Mouse (Mus musculus) lung, embryonic 16.5 days (tissue): Measurements from ENCODE around the gene Ap3d1. TPM values are rescaled to one million over a fixed set of nuclear protein-coding genes. Genes with fewer than 3 reads are reported as not detected.

Experiments used
- ATAC-seq: fragments of 200-750 bp; cut with Nextera tagmentation; 2 replicates; pipeline ENCODE4 v1.8.0; 2017; ENCODE audit warnings: low read depth, mild to moderate bottlenecking, moderate library complexity
- H3K27ac ChIP-seq: fragments of 300-500 bp; sonication (generic); 2 replicates; pipeline ENCODE4 v1.5.1; 2014; ENCODE audit warnings: mild to moderate bottlenecking, control low read depth, low read length
- H3K27me3 ChIP-seq: fragments of 300-500 bp; sonication (generic); 2 replicates; pipeline ENCODE4 v1.6.1; 2014; ENCODE audit warnings: low read depth, low read length, mixed read lengths; ENCODE audit not compliant: control insufficient read depth, insufficient read depth
- H3K36me3 ChIP-seq: fragments of 300-500 bp; sonication (generic); 2 replicates; pipeline ENCODE4 v1.6.1; 2014; ENCODE audit warnings: low read length; ENCODE audit not compliant: control insufficient read depth, insufficient read depth
- H3K4me1 ChIP-seq: fragments of 300-500 bp; sonication (generic); replicated peaks from 2 replicates; pipeline ENCODE4 v1.6.1; 2014; ENCODE audit warnings: low read length, mixed read lengths; ENCODE audit not compliant: control insufficient read depth, insufficient read depth
- H3K4me2 ChIP-seq: fragments of 300-500 bp; sonication (generic); 2 replicates; pipeline ENCODE4 v1.6.1; 2014; ENCODE audit warnings: low read depth, low read length, control low read depth
- H3K4me3 ChIP-seq: fragments of 300-500 bp; sonication (generic); 2 replicates; pipeline ENCODE4 v1.5.1; 2014; ENCODE audit warnings: mild to moderate bottlenecking, low read length, control low read depth
- H3K9ac ChIP-seq: fragments of 300-500 bp; sonication (generic); 2 replicates; pipeline ENCODE4 v1.6.1; 2014; ENCODE audit warnings: low read length, control low read depth
- H3K9me3 ChIP-seq: fragments of 300-500 bp; sonication (generic); 2 replicates; pipeline ENCODE4 v1.6.1; 2016; ENCODE audit warnings: low read length; ENCODE audit not compliant: control insufficient read depth
- WGBS: fragments of 180-500 bp; shearing (Covaris S2); extraction: QIAGEN DNeasy Blood & Tissue Kit; methylation state at CpG from one replicate; pipeline ENCODE4 v1.1.7; 2014; 5-methylcytosine and 5-hydroxymethylcytosine counted together
- polyA plus RNA-seq: library from polyadenylated mRNA; unstranded; fragments of >200 nt; fragmentation: Nextera tagmentation; extraction: Ambion mirVana; gene quantifications from 2 replicates; pipeline ENCODE4 v1.2.1, GENCODE M21; 2015

The Ap3d1 gene
- polyA plus RNA-seq, 1 experiment from 2014 or later: 59.9 TPM

- ATAC-seq: no peak
- no peaks in the 10 kb centered on the region; the same call in 1 of the 2 replicates for H3K36me3 ChIP-seq
- no peak overlapping the region for H3K4me3 ChIP-seq
- H3K4me2 ChIP-seq: no peak overlapping the region
- peaks cover 26% of the 10 kb centered on the region for H3K4me1 ChIP-seq
- WGBS: 56% methylated on average over 3 of the region's 3 CpGs
- H3K27me3 ChIP-seq: no peaks in the 10 kb centered on the region
- no peak overlapping the region for H3K27ac ChIP-seq
- no peak overlapping the region for H3K9ac ChIP-seq
- no peaks in the 10 kb centered on the region for H3K9me3 ChIP-seq
Observed at GRCm38 (mm10) chr10:80761821-80762220, 19.8 kb upstream of the Ap3d1 start.

DNA sequence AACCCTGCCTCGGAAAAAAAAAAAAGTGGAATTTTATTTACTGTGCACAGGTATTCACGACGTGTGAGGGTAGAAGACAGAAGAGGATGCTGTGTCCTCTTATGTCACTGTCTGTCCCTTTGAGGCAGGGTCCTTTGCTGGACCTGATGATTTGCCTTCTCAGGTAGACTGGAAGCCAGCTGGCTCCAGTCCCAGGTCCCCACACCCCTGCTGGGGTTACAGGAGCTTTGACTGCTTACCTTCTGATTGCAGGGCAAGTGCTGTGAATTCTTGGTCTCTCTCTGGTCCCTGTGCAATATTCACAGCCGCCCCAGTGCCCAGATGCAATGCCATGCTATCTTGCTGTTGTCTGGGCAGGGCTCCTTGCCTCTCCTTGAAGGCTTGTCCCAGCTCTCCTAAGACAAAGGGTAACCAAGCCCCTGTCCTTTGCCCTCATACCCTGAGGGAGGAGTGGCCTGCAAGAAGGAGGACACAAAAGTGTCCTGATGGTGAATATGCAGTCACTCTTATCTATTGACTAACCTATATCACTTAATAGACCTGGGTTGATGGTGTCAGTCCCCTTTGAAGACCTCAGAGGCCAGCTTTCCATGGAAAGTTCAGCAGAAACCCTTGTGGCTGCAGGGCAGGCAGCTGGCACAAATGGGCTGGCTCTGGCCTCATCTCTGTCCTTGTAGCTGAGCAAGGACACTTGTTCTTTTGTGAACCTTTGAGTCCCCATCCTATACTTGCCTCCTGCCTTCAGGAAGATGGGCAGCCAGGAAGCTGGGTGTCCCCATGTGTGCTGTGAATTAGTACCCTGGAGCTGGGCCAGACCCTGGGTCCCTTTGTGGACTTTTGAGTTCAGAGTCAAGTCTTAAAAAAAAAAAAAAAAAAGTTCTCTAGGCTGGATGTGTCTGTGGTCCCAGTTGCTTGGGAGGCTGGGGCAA is 18.8 kb upstream of the Ap3d1 start:
- Histone ChIP-seq H3K4me3 (no peak overlapping the region), H3K4me1 (peaks cover 32% of the 10 kb centered on the region), H3K4me2 (no peak overlapping the region), H3K27me3 (no peaks in the 10 kb centered on the region), H3K9me3 (no peaks in the 10 kb centered on the region), H3K27ac (no peak overlapping the region), H3K9ac (no peak overlapping the region), H3K36me3 (no peaks in the 10 kb centered on the region)
- no peak for ATAC-seq
- 68% methylated on average over 4 of the region's 4 CpGs for WGBS

GRCm38 (mm10) chr10:80758651-80759050 is 16.6 kb upstream of the Ap3d1 start:
- no peak for ATAC-seq
- H3K4me1 ChIP-seq: peaks cover 31% of the 10 kb centered on the region
- no peak overlapping the region for H3K9ac ChIP-seq
- H3K4me2 ChIP-seq: no peak overlapping the region
- H3K9me3 ChIP-seq: no peaks in the 10 kb centered on the region
- 78% methylated on average over 7 of the region's 7 CpGs for WGBS
- no peak overlapping the region for H3K4me3 ChIP-seq
- H3K36me3 ChIP-seq: no peaks in the 10 kb centered on the region
- no peak overlapping the region for H3K27ac ChIP-seq
- no peaks in the 10 kb centered on the region for H3K27me3 ChIP-seq

- WGBS: 24% methylated on average over 5 of the region's 5 CpGs
- no peak overlapping the region for H3K4me3 ChIP-seq
- no peaks in the 10 kb centered on the region for H3K9me3 ChIP-seq
- 0 out of 2 replicates have a peak, but pooled peaks have one; percentile 11 for ATAC-seq
- no peak overlapping the region for H3K9ac ChIP-seq
- no peak overlapping the region for H3K27ac ChIP-seq
- no peaks in the 10 kb centered on the region for H3K27me3 ChIP-seq
- no peak overlapping the region; the same call in 1 of the 2 replicates for H3K4me2 ChIP-seq
- H3K36me3 ChIP-seq: no peaks in the 10 kb centered on the region
- peaks cover 31% of the 10 kb centered on the region for H3K4me1 ChIP-seq
Observed at GRCm38 (mm10) chr10:80757717-80758116, 15.7 kb upstream of the Ap3d1 start.

DNA sequence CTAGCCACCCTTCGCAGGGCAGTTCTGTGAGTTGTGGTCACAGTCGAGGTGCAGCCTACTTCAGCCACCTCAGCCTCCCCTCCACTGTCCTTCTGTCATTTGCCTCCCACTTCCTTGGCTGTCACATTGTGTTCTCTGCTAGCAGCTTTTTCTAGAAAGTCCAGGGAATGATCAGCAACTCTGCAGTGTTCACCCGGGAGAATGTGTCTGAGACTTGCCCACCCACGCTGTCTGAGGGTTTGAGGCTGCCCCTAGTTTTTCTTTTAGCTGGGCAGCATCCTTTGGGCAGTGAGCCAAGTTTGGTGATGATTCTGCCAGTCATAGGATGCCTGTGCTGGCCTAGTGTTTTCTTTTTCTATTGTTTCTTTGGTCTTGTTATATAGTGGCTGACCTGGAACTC is 14.9 kb upstream of the Ap3d1 start:
- Histone ChIP-seq H3K4me1 (peaks cover 37% of the 10 kb centered on the region), H3K9me3 (no peaks in the 10 kb centered on the region), H3K4me3 (0 out of 2 replicates have a peak overlapping the region, but pooled peaks have one; percentile 96), H3K27me3 (no peaks in the 10 kb centered on the region), H3K27ac (no peak overlapping the region), H3K9ac (peak overlapping the region; percentile 96; the same call in 1 of the 2 replicates), H3K4me2 (peak overlapping the region; percentile 99), H3K36me3 (no peaks in the 10 kb centered on the region)
- WGBS: 59% methylated on average over 4 of the region's 4 CpGs
- ATAC-seq: no peak

DNA sequence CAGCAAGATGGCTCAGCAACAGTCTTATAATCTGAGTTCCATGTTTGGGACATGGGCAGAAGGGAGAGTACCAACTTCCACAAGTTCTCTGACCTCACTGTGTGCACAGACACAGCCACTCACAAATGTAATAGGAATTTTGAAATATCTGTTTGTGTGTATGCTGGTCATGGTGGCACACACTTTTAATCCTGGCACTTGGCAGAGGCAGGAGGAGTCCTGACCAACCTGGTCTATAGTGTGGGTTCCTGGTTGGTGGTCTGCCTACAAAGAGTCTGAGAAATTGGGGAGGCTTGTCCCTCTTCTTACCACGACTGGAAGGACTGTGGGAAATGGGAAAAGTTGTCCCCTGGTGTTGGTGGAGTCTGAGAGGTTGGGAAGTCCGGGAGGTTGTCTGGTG is 14.4 kb upstream of the Ap3d1 start:
- Histone ChIP-seq H3K36me3 (no peaks in the 10 kb centered on the region), H3K4me2 (peak overlapping the region; percentile 99), H3K27ac (no peak overlapping the region), H3K27me3 (no peaks in the 10 kb centered on the region), H3K4me1 (peaks cover 42% of the 10 kb centered on the region), H3K9ac (peak overlapping the region; percentile 96), H3K9me3 (no peaks in the 10 kb centered on the region), H3K4me3 (peak overlapping the region; percentile 96)
- 34% methylated on average over 2 of the region's 2 CpGs for WGBS
- no peak for ATAC-seq

- peaks cover 45% of the 10 kb centered on the region for H3K4me1 ChIP-seq
Observed at GRCm38 (mm10) chr10:80756099-80756498, 14.0 kb upstream of the Ap3d1 start.

GRCm38 (mm10) chr10:80755291-80756015 is 13.4 kb upstream of the Ap3d1 start:
- Histone ChIP-seq H3K9ac (peak overlapping the region; percentile 96), H3K4me2 (peak overlapping the region; percentile 99), H3K27ac (peak overlapping the region; percentile 83), H3K9me3 (no peaks in the 10 kb centered on the region), H3K4me3 (peak overlapping the region; percentile 96), H3K4me1 (peaks cover 40% of the 10 kb centered on the region), H3K27me3 (no peaks in the 10 kb centered on the region), H3K36me3 (no peaks in the 10 kb centered on the region)
- under 1% methylated on average over 45 of the region's 75 CpGs for WGBS
- peak; percentile 43; the same call in 1 of the 2 replicates for ATAC-seq

More at GRCm38 (mm10) chr10:80756099-80756498, 14.0 kb upstream of the Ap3d1 start:
- Histone ChIP-seq H3K4me2 (peak overlapping the region; percentile 99), H3K27ac (no peak overlapping the region), H3K36me3 (no peaks in the 10 kb centered on the region), H3K9ac (peak overlapping the region; percentile 96), H3K9me3 (no peaks in the 10 kb centered on the region), H3K4me3 (peak overlapping the region; percentile 96), H3K27me3 (no peaks in the 10 kb centered on the region)
- no peak for ATAC-seq
- 15% methylated on average over 3 of the region's 3 CpGs for WGBS
